Mouse (Mus musculus) cortical plate, adult 2 months (tissue): ENCODE results near the gene Clmn.

Source experiments
- CTCF ChIP-seq: fragments of 200-500 bp; IDR thresholded peaks from 2 replicates; pipeline ENCODE4 v1.5.1; 2011; ENCODE audit warnings: mild to moderate bottlenecking, control low read depth, low read length; ENCODE audit not compliant: insufficient read depth; ENCODE audit errors: extremely low read depth
- POLR2A ChIP-seq: fragments of 200-500 bp; IDR thresholded peaks from 2 replicates; pipeline ENCODE4 v1.6.1; 2011; ENCODE audit warnings: mild to moderate bottlenecking, low read length, control low read depth; ENCODE audit not compliant: insufficient read depth; ENCODE audit errors: extremely low read depth

GRCm38 (mm10) chr12:104898718-104899117 lies 33.8 kb upstream of the Clmn start:
- 0 out of 2 replicates have a peak, but pooled peaks have one; percentile 10 for TF ChIP-seq CTCF
- no peak for TF ChIP-seq POLR2A
